Mouse (Mus musculus): ENCODE results near the gene Mical1. TPM values are rescaled to one million over a fixed set of nuclear protein-coding genes. Genes with fewer than 3 reads are reported as not detected.

Mical1 gene
- total and polyA plus RNA-seq, 3 experiments, result 9.6 to 20.3 (median 11.0) TPM

DNA sequence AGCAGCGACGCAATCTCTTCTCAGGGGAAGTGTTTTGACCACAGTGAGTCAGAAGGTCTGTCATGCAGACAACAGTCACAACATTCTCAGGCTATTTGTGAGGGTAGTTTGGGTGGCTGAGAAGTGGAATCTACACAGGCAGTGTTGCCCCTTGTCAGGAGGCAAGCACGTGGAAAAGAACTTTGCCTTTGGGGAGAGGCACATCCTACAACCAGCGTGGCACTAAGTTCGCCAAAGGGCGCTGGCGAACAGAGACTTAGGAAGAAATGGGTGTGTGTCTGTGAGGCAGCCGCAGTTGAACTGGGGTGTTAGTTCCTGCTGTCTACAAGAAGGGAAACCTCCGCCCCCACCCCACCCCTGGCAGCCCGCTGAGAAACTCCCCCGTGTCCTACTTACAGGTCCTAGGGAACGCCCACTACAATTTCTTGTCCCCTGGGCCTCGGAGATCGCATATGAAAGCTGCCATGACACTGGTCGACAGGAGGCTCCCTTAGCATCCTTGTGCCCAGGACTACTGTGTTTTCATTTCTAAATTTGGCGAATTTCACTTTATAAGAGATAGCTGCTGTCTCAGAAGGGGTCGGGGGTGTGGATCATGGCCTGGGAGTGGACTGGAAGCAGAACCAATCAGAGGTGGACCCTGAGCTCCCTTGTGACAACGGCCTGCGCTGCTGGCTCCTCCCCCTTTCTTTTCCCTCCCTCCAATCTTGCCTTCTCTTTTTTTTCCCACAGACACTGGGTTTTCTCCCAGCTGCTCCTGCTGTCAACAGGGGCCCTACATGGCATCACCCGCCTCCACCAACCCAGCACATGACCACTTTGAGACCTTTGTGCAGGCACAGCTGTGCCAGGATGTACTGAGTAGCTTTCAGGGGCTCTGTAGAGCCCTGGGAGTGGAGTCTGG, 1.4 kb downstream of the Mical1 start:
- intact Hi-C loops (cut with DNase I), result loop anchor here (1.0 kb wide), 1 partner anchor 27 kb away; the partner anchor contains the start of gene Zbtb24
- 14% methylated on average over 20 of the region's 20 CpGs for WGBS
- H3K27me3 ChIP-seq (ENCODE audit: control insufficient read depth, insufficient read depth, low read length), result no peaks in the 10 kb centered on the region
- H3K4me3 ChIP-seq, result peak overlapping the region; percentile 58
- no peaks in the 10 kb centered on the region for H3K79me2 ChIP-seq (replicated peaks; ENCODE audit: control insufficient read depth, insufficient read depth, low read length)
- DNase-seq, result peak; percentile 78 to 85
- peak; percentile 83 for TF ChIP-seq POLR2A (IDR thresholded peaks at IDR 0.05; ENCODE audit: insufficient read depth, low read depth, low read length)
- TF ChIP-seq EP300 (IDR thresholded peaks at IDR 0.05; ENCODE audit: insufficient read depth, low read depth, low read length), result 0 out of 2 replicates have a peak, but pooled peaks have one; percentile 14
- no peak for TF ChIP-seq CTCF (IDR thresholded peaks at IDR 0.05)
- H3K27ac ChIP-seq, result peak overlapping the region; percentile 59
- peak overlapping the region; percentile 86 for H3K9ac ChIP-seq (ENCODE audit: low read depth, low read length)
- peaks cover 15% of the 10 kb centered on the region for H3K4me1 ChIP-seq (ENCODE audit: control insufficient read depth, insufficient read depth, low read length)
- H3K36me3 ChIP-seq (ENCODE audit: control insufficient read depth, insufficient read depth, low read length), result peaks cover 4% of the 10 kb centered on the region; the same call in 1 of the 2 replicates

DNA sequence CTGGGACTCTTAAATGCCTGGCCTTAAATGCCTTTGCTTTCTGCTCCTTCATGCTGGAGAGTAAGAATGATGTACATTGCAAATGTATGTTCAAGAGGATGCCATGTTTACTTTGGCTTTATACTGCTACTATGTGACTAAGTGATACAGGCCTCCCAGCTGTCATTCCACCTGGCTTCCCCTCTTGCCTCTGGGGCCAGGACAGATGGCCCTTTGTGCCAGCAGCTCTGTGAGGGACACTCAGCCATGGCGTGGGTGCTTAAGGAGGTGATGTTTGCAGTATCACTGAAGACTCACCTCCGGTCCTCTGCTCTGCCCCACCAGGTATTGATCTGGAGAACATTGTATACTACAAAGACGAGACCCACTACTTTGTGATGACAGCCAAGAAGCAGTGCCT, 3.8 kb downstream of the Mical1 start:
- no peak for DNase-seq
- Histone ChIP-seq H3K9ac (ENCODE audit: low read depth, low read length) (no peak overlapping the region), H3K27me3 (ENCODE audit: control insufficient read depth, insufficient read depth, low read length) (no peaks in the 10 kb centered on the region), H3K4me1 (ENCODE audit: control insufficient read depth, insufficient read depth, low read length) (peaks cover 9% of the 10 kb centered on the region), H3K79me2 (replicated peaks; ENCODE audit: control insufficient read depth, insufficient read depth, low read length) (no peaks in the 10 kb centered on the region), H3K4me3 (no peak overlapping the region), H3K27ac (no peak overlapping the region), H3K36me3 (ENCODE audit: control insufficient read depth, insufficient read depth, low read length) (peaks cover under 1% of the 10 kb centered on the region; the same call in 1 of the 2 replicates)
- intact Hi-C loops (cut with DNase I), result no loop called here
- TF ChIP-seq EP300 (IDR thresholded peaks at IDR 0.05; ENCODE audit: insufficient read depth, low read depth, low read length) (no peak), POLR2A (IDR thresholded peaks at IDR 0.05; ENCODE audit: insufficient read depth, low read depth, low read length) (no peak), CTCF (IDR thresholded peaks at IDR 0.05) (no peak)
- WGBS, result 89% methylated on average over 3 of the region's 3 CpGs

DNA sequence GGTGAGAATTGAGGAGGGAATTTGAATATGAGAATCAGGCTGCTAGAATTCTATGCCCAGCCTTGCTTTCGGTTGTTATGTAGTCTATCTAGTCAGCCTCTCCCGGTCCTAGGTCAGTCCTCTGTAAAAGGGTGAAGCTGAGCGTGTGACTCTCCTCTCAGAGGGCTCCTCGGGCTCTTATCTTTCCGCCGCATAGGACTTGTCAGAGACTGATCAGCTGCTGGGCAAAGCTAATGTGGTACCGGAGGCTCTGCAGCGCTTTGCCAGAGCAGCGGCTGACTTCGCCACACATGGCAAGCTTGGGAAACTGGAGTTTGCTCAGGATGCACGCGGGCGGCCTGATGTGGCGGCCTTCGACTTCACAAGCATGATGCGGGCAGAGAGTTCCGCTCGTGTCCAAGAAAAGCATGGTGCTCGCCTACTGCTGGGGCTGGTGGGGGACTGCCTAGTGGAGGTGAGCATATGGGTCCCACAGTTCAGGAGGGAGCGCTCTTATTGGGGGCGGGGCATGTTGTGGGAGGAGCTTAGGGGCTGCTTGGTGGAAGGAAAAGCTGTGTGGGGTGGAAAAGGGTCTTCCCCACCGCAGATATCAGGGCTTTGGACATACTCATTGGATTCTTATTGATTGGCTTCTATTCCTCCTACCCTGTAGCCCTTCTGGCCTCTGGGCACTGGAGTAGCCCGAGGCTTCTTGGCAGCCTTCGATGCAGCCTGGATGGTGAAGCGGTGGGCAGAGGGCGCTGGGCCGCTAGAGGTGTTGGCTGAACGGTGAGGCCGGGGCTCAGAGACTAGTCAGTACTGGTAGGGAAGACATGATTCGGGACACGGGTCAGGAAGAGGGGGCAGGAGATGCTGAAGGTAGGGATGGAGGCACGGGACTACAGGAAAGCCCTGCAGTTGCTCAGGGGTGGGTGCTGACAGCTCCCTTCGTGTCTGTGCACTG, 5.1 kb downstream of the Mical1 start:
- TF ChIP-seq EP300 (IDR thresholded peaks at IDR 0.05; ENCODE audit: insufficient read depth, low read depth, low read length) (no peak), POLR2A (IDR thresholded peaks at IDR 0.05; ENCODE audit: insufficient read depth, low read depth, low read length) (no peak), CTCF (IDR thresholded peaks at IDR 0.05) (no peak)
- Histone ChIP-seq H3K4me3 (no peak overlapping the region), H3K36me3 (ENCODE audit: control insufficient read depth, insufficient read depth, low read length) (no peaks in the 10 kb centered on the region), H3K27ac (no peak overlapping the region), H3K4me1 (ENCODE audit: control insufficient read depth, insufficient read depth, low read length) (peaks cover 2% of the 10 kb centered on the region), H3K9ac (ENCODE audit: low read depth, low read length) (no peak overlapping the region), H3K79me2 (replicated peaks; ENCODE audit: control insufficient read depth, insufficient read depth, low read length) (no peaks in the 10 kb centered on the region; the same call in 1 of the 2 replicates), H3K27me3 (ENCODE audit: control insufficient read depth, insufficient read depth, low read length) (no peaks in the 10 kb centered on the region)
- intact Hi-C loops (cut with DNase I), result no loop called here
- no peak for DNase-seq
- 65% methylated on average over 33 of the region's 33 CpGs for WGBS

DNA sequence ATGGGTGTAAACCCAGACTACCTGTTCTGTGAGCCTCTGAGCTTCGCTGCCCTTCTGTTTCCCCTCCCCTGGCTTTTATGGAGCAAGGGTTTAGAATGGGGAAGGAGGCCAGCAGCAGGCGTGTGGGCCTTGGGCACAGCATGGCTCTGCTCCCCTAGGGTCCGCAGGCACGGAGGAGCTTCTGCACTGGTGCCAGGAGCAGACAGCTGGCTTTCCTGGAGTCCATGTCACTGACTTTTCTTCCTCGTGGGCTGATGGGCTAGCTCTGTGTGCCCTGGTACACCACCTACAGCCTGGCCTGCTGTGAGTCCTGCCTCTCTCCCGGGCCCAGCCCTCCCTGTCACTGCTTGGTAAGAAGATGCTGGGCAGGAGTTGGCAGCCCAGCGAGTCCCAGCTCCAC, 6.3 kb downstream of the Mical1 start:
- intact Hi-C loops (cut with DNase I), result no loop called here
- no peak for TF ChIP-seq CTCF (IDR thresholded peaks at IDR 0.05)
- TF ChIP-seq EP300 (IDR thresholded peaks at IDR 0.05; ENCODE audit: insufficient read depth, low read depth, low read length), result no peak
- TF ChIP-seq POLR2A (IDR thresholded peaks at IDR 0.05; ENCODE audit: insufficient read depth, low read depth, low read length), result no peak
- no peak overlapping the region for H3K27ac ChIP-seq
- H3K79me2 ChIP-seq (replicated peaks; ENCODE audit: control insufficient read depth, insufficient read depth, low read length), result no peaks in the 10 kb centered on the region; the same call in 1 of the 2 replicates
- WGBS, result 88% methylated on average over 7 of the region's 7 CpGs
- no peaks in the 10 kb centered on the region for H3K4me1 ChIP-seq (ENCODE audit: control insufficient read depth, insufficient read depth, low read length)
- H3K27me3 ChIP-seq (ENCODE audit: control insufficient read depth, insufficient read depth, low read length), result no peaks in the 10 kb centered on the region
- no peak for DNase-seq
- H3K4me3 ChIP-seq, result no peak overlapping the region
- H3K36me3 ChIP-seq (ENCODE audit: control insufficient read depth, insufficient read depth, low read length), result no peaks in the 10 kb centered on the region
- H3K9ac ChIP-seq (ENCODE audit: low read depth, low read length), result no peak overlapping the region

DNA sequence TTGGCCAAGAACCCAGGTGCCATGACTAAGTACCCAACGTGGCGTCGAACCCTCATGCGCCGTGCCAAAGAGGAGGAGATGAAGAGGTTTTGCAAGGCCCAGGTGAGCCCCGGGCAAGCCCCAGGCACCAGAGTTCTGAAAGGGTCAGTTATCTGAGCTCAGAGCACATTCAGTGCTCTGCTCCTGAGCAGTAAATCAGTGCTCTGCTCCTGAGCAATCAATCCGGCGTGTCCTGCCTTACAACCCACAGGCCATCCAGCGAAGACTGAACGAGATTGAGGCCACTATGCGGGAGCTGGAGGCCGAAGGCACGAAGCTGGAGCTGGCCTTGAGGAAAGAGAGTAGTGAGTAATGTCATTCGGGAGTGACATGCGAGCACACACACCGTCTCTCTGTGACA, 9.7 kb downstream of the Mical1 start:
- no peak overlapping the region for H3K4me3 ChIP-seq
- no peaks in the 10 kb centered on the region for H3K27me3 ChIP-seq (ENCODE audit: control insufficient read depth, insufficient read depth, low read length)
- H3K9ac ChIP-seq (ENCODE audit: low read depth, low read length), result no peak overlapping the region
- H3K36me3 ChIP-seq (ENCODE audit: control insufficient read depth, insufficient read depth, low read length), result no peaks in the 10 kb centered on the region
- WGBS, result 93% methylated on average over 16 of the region's 16 CpGs
- H3K4me1 ChIP-seq (ENCODE audit: control insufficient read depth, insufficient read depth, low read length), result peaks cover 7% of the 10 kb centered on the region
- intact Hi-C loops (cut with DNase I), result no loop called here
- no peak overlapping the region for H3K27ac ChIP-seq
- no peaks in the 10 kb centered on the region; the same call in 1 of the 2 replicates for H3K79me2 ChIP-seq (replicated peaks; ENCODE audit: control insufficient read depth, insufficient read depth, low read length)
- no peak for DNase-seq
- no peak for TF ChIP-seq CTCF (IDR thresholded peaks at IDR 0.05)
